Mouse (Mus musculus) hindbrain, embryonic 15.5 days (tissue): ENCODE results near the gene Med25. TPM values are rescaled to one million over a fixed set of nuclear protein-coding genes. Genes with fewer than 3 reads are reported as not detected.

ENCODE experiments used
- ATAC-seq: fragments of 200-750 bp; cut with Nextera tagmentation; 2 replicates; pipeline ENCODE4 v1.8.0; 2017; ENCODE audit warnings: low read depth, moderate number of reproducible peaks, moderate TSS enrichment; ENCODE audit not compliant: low FRiP score
- H3K27ac ChIP-seq: fragments of 300-500 bp; sonication (generic); replicated peaks from 2 replicates; pipeline ENCODE4 v1.5.1; 2015; ENCODE audit warnings: mild to moderate bottlenecking, inconsistent platforms
- H3K27me3 ChIP-seq: fragments of 300-500 bp; sonication (generic); 2 replicates; pipeline ENCODE4 v1.6.1; 2015; ENCODE audit warnings: control low read depth, inconsistent platforms
- H3K36me3 ChIP-seq: fragments of 300-500 bp; sonication (generic); 2 replicates; pipeline ENCODE4 v1.6.1; 2015; ENCODE audit warnings: control low read depth, inconsistent platforms
- H3K4me1 ChIP-seq: fragments of 300-500 bp; sonication (generic); replicated peaks from 2 replicates; pipeline ENCODE4 v1.6.1; 2015; ENCODE audit warnings: control low read depth, inconsistent platforms
- H3K4me2 ChIP-seq: fragments of 300-500 bp; sonication (generic); 2 replicates; pipeline ENCODE4 v1.6.1; 2015; ENCODE audit warnings: moderate library complexity, mild to moderate bottlenecking, inconsistent platforms
- H3K4me3 ChIP-seq: fragments of 300-500 bp; sonication (generic); 2 replicates; pipeline ENCODE4 v1.5.1; 2015; ENCODE audit warnings: mild to moderate bottlenecking, inconsistent platforms
- H3K9ac ChIP-seq: fragments of 300-500 bp; sonication (generic); 2 replicates; pipeline ENCODE4 v1.6.1; 2015; ENCODE audit warnings: inconsistent platforms
- H3K9me3 ChIP-seq: fragments of 300-500 bp; sonication (generic); 2 replicates; pipeline ENCODE4 v1.6.1; 2016; ENCODE audit warnings: control low read depth, inconsistent platforms
- WGBS: fragments of 180-500 bp; shearing (Covaris S2); methylation state at CpG from one replicate; pipeline ENCODE4 v1.1.7; 2015; 5-methylcytosine and 5-hydroxymethylcytosine counted together
- polyA plus RNA-seq: library from polyadenylated mRNA; unstranded; fragments of >200 nt; fragmentation: Nextera tagmentation; extraction: Ambion mirVana; gene quantifications from 2 replicates; pipeline ENCODE4 v1.2.1, GENCODE M21; 2015

Med25 gene
- polyA plus RNA-seq, 1 experiment from 2014 or later: 164 TPM

- WGBS: under 1% methylated on average over 33 of the region's 33 CpGs
- Histone ChIP-seq H3K4me1 (peaks cover 52% of the 10 kb centered on the region), H3K4me3 (peak overlapping the region; percentile 81), H3K9ac (peak overlapping the region; percentile 84), H3K4me2 (peak overlapping the region; percentile 86), H3K27ac (peak overlapping the region; percentile 99), H3K36me3 (peaks cover 12% of the 10 kb centered on the region), H3K9me3 (no peaks in the 10 kb centered on the region), H3K27me3 (no peaks in the 10 kb centered on the region)
- ATAC-seq: peak; percentile 36
Observed at GRCm38 (mm10) chr7:44850146-44850545, 42.4 kb downstream of the Med25 start.

DNA sequence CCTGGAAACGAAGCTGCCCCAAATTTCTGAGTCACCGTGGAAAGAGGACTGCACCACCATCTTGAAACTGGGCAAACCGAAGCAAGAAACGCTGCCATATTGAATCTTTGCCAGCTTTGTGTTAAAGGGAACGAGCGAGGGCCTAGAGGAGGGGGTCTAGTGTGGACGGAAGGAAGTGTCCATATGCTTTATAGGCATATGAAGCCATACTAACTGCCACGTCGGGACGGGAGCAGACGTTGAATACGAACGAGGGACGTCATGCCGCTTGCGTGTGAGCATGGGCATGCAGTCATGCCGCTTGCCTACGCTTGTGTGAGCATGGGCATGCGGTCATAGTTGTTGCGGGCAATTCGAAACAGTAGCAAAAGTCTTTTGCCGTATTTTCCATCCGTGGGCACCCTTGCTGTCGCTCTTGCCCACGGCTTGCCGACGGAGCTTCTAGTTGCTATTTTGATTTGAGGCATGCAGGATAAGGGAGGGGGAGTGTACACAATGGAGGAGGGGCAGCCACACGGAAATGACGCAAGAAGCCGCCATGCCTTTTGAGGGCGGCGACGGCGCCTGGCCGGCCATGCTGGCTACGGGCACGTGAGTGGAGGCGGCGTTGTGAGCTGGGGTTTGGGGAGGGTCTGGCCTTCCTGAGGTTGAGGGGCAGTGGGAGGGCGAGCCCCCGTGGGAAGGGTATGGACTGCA lies 42.9 kb downstream of the Med25 start:
- ATAC-seq: peak; percentile 79

DNA sequence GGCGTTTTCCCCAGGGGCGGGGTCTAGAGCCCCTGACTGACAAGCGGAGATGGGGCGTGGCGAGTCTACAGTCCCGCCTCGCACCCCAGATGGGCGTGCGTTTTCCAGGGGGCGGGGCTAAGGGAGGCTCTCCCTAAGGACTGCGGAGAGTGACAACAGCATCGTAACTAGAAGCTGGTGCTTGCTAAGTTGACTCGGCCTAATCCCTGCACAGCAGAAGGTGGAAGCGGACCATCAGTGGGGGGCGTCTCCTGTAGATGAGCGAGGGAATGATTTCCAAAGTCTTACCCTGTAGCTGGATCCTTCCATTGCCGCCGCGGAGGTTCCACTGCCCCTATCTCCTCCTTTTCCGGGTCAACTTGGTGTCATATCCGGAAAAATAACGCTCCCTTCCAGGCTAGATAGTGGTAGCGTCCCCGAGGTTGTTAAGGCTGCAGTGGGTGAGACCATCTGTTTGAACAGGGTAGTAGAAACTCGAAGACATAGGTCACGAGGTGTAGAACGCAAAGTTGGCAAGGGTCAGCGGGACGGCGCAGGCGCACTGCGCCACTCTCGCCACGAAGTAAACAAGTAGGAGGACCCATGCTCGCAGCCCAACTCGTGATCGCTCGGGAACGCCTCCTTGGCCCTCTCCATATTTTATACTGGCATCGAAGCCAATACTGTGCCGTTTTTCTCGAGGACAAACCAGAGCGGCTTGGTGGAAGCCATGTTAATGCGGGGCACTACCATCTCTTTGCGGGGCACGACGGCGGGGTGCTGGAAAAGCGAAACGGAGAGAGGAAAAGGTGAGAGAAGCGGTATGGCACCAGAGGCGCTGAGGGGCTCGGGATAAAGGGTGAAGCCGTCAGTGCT lies 43.7 kb downstream of the Med25 start, which contains the start of the genes Akt1s1 and Tbc1d17:
TSS of gene Akt1s1 (plus strand) at position 431 of the 855 bp plus-strand sequence.
TSS of gene Tbc1d17 (minus strand) at position 519 of the 855 bp plus-strand sequence.
- Histone ChIP-seq H3K4me1 (peaks cover 39% of the 10 kb centered on the region), H3K9me3 (no peaks in the 10 kb centered on the region), H3K9ac (peak within 1 kb of the TSS; percentile 84), H3K27ac (peak within 1 kb of the TSS; percentile 99), H3K36me3 (peaks cover 26% of the 10 kb centered on the region), H3K4me3 (peak within 1 kb of the TSS; percentile 81), H3K4me2 (peak within 1 kb of the TSS; percentile 86), H3K27me3 (no peaks in the 10 kb centered on the region)
- under 1% methylated on average over 54 of the region's 54 CpGs for WGBS
- peak; percentile 91 for ATAC-seq

More for the DNA sequence above, 42.9 kb downstream of the Med25 start:
- Histone ChIP-seq H3K9ac (peak overlapping the region; percentile 84), H3K4me1 (peaks cover 46% of the 10 kb centered on the region), H3K9me3 (no peaks in the 10 kb centered on the region), H3K36me3 (peaks cover 18% of the 10 kb centered on the region), H3K4me3 (peak overlapping the region; percentile 81), H3K4me2 (peak overlapping the region; percentile 86), H3K27ac (peak overlapping the region; percentile 99), H3K27me3 (no peaks in the 10 kb centered on the region)
- WGBS: under 1% methylated on average over 41 of the region's 41 CpGs

DNA sequence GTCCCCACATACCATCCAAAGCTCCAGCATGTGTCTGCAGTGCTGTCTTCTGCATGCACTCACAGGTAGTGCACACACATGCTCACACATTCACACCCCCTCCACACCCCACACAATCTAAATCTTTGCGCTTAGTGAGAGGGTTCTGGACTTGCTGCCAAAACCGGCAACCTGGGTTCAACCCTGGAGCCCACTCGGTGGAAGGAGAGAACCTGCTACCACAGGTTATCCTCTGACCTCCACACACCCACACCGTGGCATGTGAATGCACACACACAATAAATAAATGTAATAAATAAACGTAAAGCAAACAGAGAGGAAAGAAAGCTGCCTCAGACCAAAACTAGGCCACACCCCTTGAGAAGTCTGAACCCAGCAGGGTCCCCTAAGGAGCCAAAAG lies 44.7 kb downstream of the Med25 start:
- peaks cover 33% of the 10 kb centered on the region for H3K36me3 ChIP-seq
- 0 out of 2 replicates have a peak overlapping the region, but pooled peaks have one; percentile 99 for H3K27ac ChIP-seq

GRCm38 (mm10) chr7:44846804-44847203 lies 45.7 kb downstream of the Med25 start:
- Histone ChIP-seq H3K4me1 (peaks cover 26% of the 10 kb centered on the region), H3K4me3 (no peak overlapping the region), H3K9ac (no peak overlapping the region), H3K4me2 (no peak overlapping the region), H3K36me3 (peaks cover 42% of the 10 kb centered on the region), H3K9me3 (no peaks in the 10 kb centered on the region), H3K27me3 (peaks cover 8% of the 10 kb centered on the region; the same call in 1 of the 2 replicates), H3K27ac (no peak overlapping the region)
- 91% methylated on average over 7 of the region's 7 CpGs for WGBS
- ATAC-seq: no peak

More for the DNA sequence above, 44.7 kb downstream of the Med25 start:
- peaks cover 31% of the 10 kb centered on the region for H3K4me1 ChIP-seq
- H3K9ac ChIP-seq: peak overlapping the region; percentile 45
- H3K4me3 ChIP-seq: peak overlapping the region; percentile 81
- no peak for ATAC-seq
- H3K4me2 ChIP-seq: peak overlapping the region; percentile 86
- H3K9me3 ChIP-seq: no peaks in the 10 kb centered on the region
- 79% methylated on average over 5 of the region's 5 CpGs for WGBS
- H3K27me3 ChIP-seq: no peaks in the 10 kb centered on the region

DNA sequence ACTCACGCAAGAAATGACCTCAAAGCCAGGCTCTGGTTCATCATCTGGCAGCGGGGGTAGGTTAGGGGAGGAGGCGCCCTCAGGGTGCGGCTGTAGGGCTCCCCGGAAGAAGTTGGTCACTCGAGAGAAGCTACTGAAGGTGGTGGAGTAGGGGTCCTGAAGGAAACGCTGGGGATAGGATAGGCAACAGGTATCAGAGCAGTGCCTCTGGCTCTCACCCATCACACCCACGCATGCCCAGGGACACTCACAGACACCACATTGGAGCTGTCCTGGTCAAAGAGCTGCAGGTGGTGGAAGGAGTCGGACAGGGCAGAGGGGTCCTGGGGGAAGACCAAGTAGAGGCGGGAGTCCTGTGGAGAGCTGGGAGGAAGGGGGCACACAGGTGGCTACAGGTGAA lies 47.5 kb downstream of the Med25 start:
- H3K9me3 ChIP-seq: no peaks in the 10 kb centered on the region
- peaks cover 21% of the 10 kb centered on the region for H3K27me3 ChIP-seq
- H3K9ac ChIP-seq: no peak overlapping the region
- H3K4me2 ChIP-seq: no peak overlapping the region
- no peak overlapping the region for H3K27ac ChIP-seq
- H3K4me1 ChIP-seq: peaks cover 20% of the 10 kb centered on the region
- 92% methylated on average over 10 of the region's 10 CpGs for WGBS
- no peak for ATAC-seq
- no peak overlapping the region for H3K4me3 ChIP-seq
- peaks cover 49% of the 10 kb centered on the region for H3K36me3 ChIP-seq

DNA sequence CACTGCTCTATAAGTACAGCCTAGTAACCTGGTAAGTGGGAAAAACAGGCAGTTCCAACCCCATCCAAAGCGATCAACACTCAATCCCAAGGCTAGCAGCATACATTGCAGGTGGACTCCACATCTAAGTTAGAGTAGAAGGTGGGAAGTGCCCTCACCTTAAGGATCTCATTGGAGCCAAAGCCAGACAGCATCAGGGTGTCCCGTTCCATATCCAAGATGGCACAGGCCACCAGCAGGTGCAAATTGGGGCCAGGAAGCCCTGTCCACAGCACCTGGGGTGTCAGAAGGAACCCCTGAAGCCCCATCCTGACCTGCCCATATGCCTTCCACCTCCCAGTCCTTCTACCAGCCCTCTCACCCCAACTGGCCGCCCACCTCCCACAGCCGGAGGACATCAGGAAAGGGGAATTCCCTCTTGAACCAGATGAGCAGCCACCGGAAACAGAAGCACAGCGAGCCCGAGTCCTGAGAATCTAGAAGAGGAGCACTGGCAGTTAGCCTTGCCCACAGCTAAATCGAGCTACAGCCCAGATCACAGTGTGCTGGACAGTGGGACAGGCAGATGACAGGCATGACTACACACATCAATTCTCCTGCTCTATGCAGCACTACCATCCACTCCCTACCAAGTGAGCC lies 50.6 kb downstream of the Med25 start:
- 90% methylated on average over 8 of the region's 8 CpGs for WGBS
- no peak for ATAC-seq
- Histone ChIP-seq H3K4me2 (no peak overlapping the region), H3K27me3 (peaks cover 28% of the 10 kb centered on the region), H3K9me3 (no peaks in the 10 kb centered on the region), H3K36me3 (peaks cover 49% of the 10 kb centered on the region), H3K4me1 (peaks cover 19% of the 10 kb centered on the region), H3K9ac (no peak overlapping the region), H3K27ac (no peak overlapping the region), H3K4me3 (no peak overlapping the region)

GRCm38 (mm10) chr7:44840426-44840825 lies 52.1 kb downstream of the Med25 start:
- 0 out of 2 replicates have a peak overlapping the region, but pooled peaks have one; percentile 21 for H3K9ac ChIP-seq

GRCm38 (mm10) chr7:44839491-44840191 lies 52.9 kb downstream of the Med25 start:
- Histone ChIP-seq H3K4me2 (peak overlapping the region; percentile 56), H3K9ac (peak overlapping the region; percentile 21), H3K27ac (0 out of 2 replicates have a peak overlapping the region, but pooled peaks have one; percentile 1), H3K27me3 (peaks cover 28% of the 10 kb centered on the region), H3K9me3 (no peaks in the 10 kb centered on the region), H3K36me3 (peaks cover 32% of the 10 kb centered on the region), H3K4me1 (peaks cover 15% of the 10 kb centered on the region), H3K4me3 (peak overlapping the region; percentile 19)
- WGBS: 3% methylated on average over 56 of the region's 58 CpGs
- peak; percentile 52 for ATAC-seq

More at GRCm38 (mm10) chr7:44840426-44840825, 52.1 kb downstream of the Med25 start:
- Histone ChIP-seq H3K27me3 (peaks cover 28% of the 10 kb centered on the region), H3K4me1 (peaks cover 15% of the 10 kb centered on the region), H3K4me2 (peak overlapping the region; percentile 56), H3K36me3 (peaks cover 39% of the 10 kb centered on the region), H3K9me3 (no peaks in the 10 kb centered on the region), H3K27ac (no peak overlapping the region), H3K4me3 (no peak overlapping the region)
- no peak for ATAC-seq
- 50% methylated on average over 14 of the region's 14 CpGs for WGBS

GRCm38 (mm10) chr7:44839171-44839490 lies 53.4 kb downstream of the Med25 start:
- ATAC-seq: no peak
- Histone ChIP-seq H3K9ac (peak overlapping the region; percentile 21; the same call in 1 of the 2 replicates), H3K27me3 (peaks cover 28% of the 10 kb centered on the region), H3K4me3 (peak overlapping the region; percentile 19), H3K4me2 (peak overlapping the region; percentile 56), H3K27ac (no peak overlapping the region), H3K4me1 (peaks cover 15% of the 10 kb centered on the region), H3K9me3 (no peaks in the 10 kb centered on the region), H3K36me3 (peaks cover 26% of the 10 kb centered on the region)
- 30% methylated on average over 11 of the region's 11 CpGs for WGBS

- Histone ChIP-seq H3K27me3 (peaks cover 28% of the 10 kb centered on the region), H3K36me3 (peaks cover 19% of the 10 kb centered on the region), H3K4me3 (no peak overlapping the region), H3K4me2 (no peak overlapping the region), H3K4me1 (peaks cover 15% of the 10 kb centered on the region), H3K9me3 (no peaks in the 10 kb centered on the region), H3K9ac (no peak overlapping the region), H3K27ac (no peak overlapping the region)
- no peak for ATAC-seq
- WGBS: 82% methylated on average over 6 of the region's 6 CpGs
Observed at GRCm38 (mm10) chr7:44838073-44838472, 54.4 kb downstream of the Med25 start.
